Mouse (Mus musculus): ENCODE measurements around the gene Scly. TPM values are rescaled to one million over a fixed set of nuclear protein-coding genes. Genes with fewer than 3 reads are reported as not detected.

Scly gene
- total RNA-seq, 2 experiments from 2014 or later: 10.9 to 15.3 TPM

DNA sequence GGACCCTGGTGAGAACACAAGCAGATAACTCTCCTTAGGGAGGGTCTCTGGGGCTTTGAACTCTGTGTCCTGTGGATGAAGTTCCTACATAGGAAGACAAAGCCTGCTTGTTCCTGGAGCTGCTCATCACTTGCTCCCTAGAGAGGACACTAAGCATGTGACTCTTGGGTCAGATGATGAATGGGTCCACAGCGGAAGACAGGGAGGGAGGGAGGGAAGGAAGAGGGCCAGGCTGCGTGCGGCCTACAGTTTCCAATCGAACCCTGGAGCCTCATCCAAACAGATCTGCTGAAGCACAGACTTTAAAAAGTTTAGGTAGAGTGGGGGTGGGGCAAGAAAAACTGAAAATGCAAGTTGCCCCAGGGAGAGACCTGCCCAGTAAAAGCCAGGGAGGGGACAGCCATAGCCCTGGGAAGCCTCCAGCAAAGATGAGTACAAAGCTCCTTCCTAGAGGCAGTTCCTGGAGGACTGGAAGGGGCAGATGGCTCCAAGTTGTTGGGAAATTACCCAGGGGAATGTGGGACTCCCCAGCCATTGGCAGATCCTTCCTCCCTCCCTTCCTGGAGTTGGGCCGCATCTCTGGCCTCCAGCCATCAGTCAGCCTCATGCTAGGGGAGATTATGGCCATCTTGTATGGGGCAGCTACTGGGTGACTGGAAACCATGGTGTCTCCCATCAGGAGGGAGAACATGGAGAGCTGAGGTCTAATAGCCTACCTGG is 1.7 kb downstream of the Scly start:
- ATAC-seq (ENCODE audit: poor library complexity, severe bottlenecking): no peak

DNA sequence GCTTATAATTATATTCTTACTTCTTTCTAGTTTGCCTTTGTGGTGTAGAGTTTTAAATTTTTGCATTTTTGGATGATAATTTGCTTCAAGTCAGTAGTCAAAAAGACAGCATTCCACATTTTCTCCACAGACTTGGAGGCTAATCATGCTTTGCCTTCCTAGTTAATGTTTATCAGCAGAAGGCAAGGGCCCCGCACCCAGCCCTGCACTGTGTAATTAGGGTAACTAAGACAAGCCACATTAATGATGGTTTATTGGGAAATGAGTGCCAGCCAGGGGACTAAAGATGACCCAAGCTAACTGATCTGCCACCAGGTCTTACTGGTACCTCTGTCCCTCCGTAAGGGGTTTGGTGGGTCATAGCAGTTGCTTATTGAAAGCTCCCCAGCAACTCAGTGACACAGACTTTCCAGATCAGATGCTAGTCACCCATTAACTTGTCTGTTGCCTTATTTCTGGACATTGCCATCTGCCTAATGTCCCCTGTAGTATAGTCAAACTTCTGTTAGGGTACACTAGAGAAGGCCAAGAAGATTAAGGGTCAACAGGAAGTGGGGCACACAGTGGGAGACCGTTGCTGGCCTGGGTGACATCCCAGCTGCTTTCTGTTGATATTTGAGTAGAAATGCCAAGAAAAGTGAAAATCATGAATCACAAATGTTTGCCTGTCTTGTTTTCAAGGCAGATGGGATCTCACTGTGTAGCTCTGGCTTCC is 3.2 kb downstream of the Scly start:
- no peak for ATAC-seq (ENCODE audit: poor library complexity, severe bottlenecking)

DNA sequence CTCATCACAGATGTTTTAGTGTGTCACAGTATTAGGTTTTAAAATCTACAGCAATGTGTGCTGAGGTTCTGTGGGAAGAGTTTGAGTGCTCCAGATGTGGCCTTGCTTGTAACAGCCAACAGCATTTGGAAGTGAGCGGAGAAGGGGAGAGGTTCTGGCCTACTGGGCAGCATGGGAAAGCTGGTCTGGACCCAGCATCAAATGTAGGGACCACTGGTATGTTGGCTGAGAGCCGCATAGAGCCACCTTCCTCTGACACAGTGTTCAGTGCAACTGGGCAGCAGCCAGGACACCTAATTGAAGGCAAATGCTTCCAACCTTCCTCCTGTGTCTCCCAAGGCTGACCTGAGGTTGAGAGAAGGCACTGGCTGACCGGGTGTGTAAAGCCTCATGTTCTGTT is 3.9 kb downstream of the Scly start:
- no peak for ATAC-seq (ENCODE audit: poor library complexity, severe bottlenecking)

DNA sequence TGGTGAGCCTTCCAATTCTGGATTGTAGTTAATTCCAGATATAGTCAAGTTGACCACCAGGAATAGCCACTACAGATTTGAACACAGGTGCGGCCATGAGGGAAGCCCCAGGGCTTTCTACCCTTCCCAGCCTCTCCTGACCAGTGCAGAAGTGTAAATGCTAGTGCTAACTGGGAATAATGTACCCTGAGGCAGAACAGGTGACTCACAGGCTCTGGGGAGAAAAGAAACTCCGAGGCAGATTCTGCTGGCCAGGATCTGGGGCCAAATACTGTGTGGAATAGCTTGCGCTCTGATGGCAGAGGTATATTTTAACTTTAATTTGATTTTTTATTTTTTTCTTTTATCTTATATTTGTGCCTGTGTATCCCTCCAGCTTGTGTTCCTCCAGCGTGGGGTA is 6.5 kb downstream of the Scly start:
- no peak for ATAC-seq (ENCODE audit: poor library complexity, severe bottlenecking)

DNA sequence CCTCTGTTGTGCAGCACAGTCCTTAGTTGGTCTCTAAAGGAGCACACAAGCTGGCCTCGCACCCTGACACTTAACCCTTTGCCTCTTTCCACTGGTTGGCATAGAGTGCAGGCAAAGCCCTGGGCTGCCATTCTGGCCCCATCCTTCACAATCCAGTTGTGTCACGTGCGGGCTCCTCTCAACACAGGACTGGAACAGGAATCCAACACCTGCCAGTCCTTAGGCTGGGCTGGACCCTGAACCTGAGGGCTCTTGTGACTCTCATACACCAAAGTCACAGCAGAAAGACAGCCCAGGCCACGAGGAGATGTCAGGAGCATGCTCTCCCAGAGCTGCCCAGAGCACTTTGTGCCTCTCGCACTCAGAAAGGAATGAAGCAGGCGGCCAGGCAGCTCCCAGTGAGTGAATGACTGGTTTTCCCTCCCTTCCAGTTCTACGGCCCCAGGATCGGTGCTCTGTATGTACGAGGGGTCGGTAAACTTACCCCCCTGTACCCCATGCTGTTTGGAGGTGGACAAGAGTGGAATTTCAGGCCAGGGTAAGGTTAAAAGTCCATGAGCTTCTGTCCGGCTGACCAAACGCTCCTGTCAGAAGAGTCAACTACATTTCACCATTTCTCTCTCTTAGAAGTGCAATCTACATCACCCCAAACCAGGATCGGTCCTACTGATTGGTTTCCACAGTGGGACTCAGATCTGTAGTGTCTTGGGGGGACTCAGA is 11.4 kb downstream of the Scly start:
- ATAC-seq (ENCODE audit: poor library complexity, severe bottlenecking): no peak

DNA sequence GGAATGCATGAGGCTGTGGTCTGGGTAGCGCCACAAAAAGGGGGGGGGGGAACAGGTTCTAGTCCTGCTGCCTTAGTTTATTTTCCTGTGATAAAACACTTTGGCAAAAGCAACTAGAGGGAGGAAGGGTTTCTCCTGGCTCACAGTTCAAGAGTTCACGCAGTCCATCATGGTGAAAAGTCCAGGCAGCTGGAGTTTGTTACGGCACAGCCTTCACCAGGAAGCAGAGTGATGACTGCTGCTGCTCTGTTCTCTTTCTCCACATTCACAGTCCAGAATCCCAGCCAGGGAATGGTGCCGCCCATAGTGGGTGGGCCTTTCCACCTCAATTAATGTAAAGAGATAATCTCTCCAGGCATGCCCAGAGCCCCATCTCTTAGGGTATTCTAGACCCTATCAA is 14.1 kb downstream of the Scly start:
- no peak for ATAC-seq (ENCODE audit: poor library complexity, severe bottlenecking)

DNA sequence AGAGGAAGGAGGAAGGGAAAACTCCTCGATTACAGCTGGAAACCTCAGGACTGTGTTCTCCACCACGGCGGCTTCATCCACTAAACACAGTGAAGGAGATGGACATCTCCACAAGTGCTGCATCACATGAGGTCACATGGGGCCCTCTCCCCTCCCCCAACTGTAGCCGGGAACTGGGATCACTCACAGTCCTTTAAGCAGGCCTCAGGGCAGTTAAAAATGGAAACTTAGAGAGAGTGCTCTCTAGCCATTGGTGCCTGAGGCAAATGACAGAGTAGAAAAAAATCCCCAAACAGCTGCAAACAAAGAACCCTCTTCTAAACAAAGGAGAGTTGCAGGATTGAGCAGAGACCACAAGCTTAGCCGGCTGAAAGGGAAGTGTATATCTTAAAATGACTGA is 15.1 kb downstream of the Scly start:
- no peak for ATAC-seq (ENCODE audit: poor library complexity, severe bottlenecking)

DNA sequence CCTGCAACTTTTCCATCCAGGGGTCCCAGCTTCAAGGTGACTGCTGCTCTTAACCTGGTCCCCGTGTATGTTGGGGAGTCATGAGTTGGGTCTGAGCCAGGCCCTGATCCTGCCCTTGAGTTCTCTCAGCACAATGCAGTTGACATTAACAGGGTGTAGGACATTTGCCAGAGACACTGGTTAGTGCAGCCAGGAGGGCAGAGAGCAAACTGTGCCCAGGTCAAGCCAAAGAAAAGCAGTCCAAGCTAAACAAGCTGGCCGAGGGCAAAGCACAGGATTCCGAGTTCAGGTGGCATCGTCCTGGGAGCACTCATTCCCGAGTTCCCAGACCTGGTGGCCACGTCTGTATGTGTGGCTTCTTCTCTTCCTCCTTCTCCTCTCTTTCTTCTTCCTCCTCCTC is 19.5 kb downstream of the Scly start:
- no peak for ATAC-seq (ENCODE audit: poor library complexity, severe bottlenecking)

DNA sequence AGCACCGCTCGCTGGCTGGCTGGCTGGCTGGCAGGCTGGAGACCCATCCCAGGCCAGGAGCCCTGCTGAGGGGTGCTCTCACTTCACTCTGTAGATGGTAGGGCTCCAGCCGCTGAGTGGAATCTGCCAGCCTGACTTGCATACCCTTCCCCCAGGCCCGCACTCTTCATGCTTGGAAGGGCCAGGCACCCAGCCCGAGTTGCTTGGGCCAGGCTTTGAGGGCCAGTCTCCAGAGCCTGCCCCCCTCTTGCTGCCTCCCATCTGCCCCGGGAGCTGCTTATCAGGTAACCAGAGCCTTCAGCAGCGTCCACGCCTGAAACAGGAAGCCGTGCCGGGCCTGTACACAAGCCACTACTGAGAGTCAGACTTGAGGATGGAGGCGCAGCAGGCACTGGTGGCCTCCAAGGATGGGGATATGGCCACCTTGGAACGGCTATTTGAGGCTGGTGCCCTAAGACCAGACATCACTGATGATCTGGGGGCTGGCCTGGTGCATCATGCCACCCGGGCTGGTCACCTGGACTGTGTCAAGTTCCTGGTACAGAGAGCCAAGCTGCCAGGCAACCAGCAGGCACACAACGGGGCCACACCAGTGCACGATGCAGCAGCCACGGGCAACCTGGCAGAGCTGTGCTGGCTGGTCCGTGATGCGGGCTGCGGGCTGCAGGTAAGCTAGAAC is 23.8 kb downstream of the Scly start, which contains the start of gene Espnl:
TSS of gene Espnl (plus strand) at position 316 of the 679 bp plus-strand sequence.
- peak; percentile 33; the same call in 1 of the 2 replicates for ATAC-seq (ENCODE audit: poor library complexity, severe bottlenecking)

DNA sequence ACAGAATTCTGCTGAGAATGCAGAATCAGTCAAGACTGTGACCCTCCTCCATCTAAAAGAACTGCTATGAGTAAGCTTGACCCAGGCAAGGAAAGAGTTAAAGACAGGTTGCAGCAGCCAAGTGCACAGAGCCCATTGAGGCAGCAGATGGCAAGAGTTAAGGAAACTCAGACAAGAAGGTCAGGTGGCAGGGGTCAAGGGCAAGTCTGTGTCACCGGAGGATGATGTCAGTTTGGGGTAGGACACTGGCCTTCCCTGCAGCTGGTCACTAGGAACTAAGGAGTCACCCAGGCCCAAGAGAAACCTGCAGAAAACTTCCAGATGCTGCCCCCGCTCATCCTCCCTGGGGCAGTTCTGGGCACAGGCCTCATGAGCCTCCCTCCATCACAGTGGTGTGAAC is 26.5 kb downstream of the Scly start:
- ATAC-seq (ENCODE audit: poor library complexity, severe bottlenecking): no peak

DNA sequence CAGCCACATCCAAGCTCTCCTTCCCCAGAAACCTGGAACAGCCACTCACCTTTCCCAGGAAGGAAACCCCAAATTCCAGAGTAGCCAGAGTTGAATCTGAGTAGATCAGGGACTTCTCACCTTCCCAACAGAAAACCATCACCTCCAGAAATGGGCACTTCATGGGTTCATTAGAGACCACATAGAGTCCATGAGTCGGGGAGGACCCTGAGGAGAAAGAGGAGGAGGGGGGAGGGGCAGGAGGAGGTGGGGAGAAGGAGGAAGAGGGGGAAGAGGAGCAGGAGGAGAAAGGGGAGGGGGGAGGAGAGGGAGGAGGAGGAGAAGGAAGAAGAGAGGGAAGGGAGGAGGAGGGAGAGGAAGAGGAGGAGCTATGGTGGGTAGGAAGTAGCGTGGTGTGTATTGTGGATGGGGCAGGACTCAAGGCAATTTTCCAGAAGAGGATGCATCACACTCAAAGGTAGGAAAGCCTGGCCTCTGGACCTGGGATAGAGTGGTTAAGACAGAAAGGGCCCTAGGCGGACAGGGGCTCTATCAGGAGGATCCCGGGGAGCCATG is 27.4 kb downstream of the Scly start:
- no peak for ATAC-seq (ENCODE audit: poor library complexity, severe bottlenecking)

DNA sequence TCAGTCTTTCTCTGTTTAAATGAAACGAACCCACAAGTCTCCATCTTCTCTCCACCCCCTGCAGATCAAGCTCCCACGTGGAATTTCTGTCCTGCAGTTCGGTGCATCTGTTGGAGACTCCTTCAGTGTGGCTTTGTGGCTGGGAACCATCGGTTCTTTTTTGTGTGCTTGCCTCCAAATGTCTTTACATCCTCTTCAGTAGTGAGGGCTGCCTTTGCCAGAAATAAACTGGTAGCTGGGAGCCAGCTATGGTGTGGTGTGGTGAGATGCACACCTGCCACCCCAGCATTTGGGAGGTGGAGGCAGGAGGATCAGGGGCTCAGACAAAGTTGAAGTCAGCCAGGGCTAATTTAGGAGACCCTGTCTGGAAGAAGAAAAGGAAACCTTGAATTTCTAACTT is 34.0 kb downstream of the Scly start:
- ATAC-seq (ENCODE audit: poor library complexity, severe bottlenecking): no peak

DNA sequence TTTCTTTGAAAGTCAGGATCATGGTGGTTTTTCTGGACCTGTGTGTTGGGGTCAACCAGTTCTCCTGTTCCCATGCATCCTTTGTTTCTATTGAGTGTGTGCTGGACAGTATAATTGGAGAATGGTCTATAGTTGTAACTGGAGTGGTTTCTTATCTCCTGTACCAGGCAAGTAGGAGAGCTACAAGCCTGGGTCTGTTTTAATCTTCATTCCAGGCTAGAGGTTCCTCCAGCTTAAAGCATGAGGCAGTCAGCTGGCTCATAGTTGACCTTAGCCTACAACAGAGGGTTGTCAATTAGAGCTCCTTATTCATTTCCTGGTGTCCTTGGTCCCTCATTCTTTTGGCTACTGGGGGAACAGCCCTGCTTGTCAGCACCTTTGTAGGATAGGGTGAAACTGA is 35.4 kb downstream of the Scly start:
- no peak for ATAC-seq (ENCODE audit: poor library complexity, severe bottlenecking)

DNA sequence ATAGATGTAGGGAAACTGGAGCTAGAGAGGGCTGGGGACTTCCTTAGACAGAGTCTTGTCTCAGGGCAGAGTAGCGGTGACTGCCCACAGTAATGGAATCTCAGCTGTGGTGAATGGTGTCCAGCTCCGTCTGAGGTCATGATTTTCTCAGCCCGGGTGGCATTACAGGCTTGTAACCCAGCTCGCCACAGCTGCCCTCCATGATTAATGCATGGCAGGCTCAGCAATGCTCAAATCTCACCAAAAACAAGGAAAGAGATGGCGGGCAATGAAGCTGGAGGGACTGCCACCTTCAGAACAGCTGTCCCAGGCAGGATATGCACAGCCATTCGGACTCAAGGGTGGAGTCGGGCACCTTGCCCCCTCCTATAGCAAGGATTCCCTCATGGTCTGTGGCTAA is 39.2 kb downstream of the Scly start:
- no peak for ATAC-seq (ENCODE audit: poor library complexity, severe bottlenecking)

DNA sequence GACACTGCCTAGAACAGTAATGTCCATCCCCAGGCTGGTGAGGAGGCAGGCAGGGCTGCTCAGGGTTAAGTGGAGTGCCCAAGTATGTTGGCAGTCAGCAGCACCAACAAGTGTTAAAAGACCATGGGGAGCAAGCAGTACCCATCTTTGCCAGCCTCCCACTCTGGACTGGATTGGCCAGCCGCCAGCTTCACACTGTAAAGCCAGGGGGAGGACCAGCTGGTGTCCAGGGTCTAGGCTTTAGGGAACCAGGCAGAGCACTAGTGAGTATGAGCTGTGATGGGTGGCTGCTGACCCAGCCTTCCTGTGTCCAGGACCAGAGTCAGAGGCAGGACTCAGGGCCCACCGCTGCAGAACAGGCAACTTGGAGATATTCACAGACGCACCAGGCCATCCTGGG is 45.9 kb downstream of the Scly start:
- no peak for ATAC-seq (ENCODE audit: poor library complexity, severe bottlenecking)

DNA sequence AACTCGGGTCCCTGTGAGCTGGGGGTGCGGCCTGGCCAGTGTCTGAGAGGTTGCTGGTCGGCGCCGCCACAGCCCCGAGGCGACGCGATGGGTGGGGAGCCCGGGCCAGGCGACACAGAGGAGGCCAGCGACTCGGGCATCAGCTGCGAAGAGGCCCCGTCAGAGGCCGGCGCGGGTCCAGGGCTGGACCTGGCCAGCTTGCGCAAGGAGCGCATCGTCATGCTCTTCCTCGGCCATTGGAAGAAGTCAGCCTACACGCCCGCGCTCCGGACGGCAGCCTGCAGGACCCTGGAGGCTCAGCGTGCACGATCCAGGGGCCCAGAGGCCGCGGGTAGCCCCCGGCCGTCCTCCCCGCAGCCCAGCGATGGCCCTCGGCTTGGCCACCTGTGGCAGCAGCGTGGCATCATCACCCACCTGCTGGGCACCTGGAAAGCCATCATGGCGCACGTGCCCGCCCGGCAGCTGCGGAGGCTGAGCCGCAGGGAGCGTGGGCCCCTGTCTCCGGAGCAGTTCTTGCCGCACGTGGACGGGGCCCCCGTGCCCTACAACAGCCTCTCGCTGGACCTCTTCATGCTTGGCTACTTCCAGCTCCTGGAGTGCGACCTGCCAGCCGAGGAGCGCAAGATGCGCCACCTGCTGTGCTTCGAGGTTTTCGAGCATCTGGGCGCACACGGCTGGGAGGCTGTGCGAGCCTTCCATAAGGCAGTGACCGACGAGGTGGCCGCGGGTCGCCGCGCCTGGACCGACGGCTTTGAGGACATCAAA is 47.0 kb downstream of the Scly start:
- no peak for ATAC-seq (ENCODE audit: poor library complexity, severe bottlenecking)

DNA sequence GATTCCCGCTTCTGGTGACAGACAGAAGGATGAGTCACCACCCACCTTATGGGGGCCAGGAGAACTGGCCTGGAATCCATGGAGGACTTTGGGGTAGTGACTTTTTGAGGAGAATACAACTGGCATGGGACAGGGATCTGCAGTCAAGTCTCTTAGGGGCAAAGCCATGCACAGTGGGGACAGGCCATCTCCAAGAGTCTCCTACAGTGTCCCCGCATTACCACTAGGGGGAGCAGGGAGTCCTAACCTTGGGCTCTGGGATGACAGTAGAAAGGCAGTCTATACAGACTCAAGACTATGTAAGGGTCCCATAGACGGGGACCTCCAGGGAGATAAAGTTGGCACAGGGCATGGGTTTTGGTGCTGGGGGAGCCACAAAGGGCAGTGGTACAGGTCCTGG is 48.8 kb downstream of the Scly start:
- peak; percentile 77 for ATAC-seq (ENCODE audit: poor library complexity, severe bottlenecking)

DNA sequence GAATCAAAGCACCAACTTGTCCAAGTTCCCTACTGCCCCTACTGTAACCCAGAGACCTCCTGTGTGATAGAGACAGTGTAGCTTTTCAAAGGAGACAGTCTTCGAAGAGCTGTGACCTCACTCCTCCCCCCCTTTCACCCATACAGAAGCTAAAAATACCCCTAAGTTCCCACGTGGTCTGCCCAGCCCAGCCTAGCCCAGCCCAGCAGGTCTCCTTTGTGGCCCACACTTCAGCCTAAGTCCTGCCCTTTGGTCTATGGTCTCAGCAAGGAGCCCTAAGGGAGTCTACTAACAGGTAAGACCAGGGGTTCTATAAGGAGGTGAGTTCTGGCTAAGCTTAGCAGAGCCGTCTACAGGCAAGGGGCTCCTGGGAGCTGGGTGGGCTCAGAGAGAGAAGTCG is 52.7 kb downstream of the Scly start, which contains the start of gene Klhl30:
TSS of gene Klhl30 (plus strand) at position 176 of the 400 bp plus-strand sequence.
- ATAC-seq (ENCODE audit: poor library complexity, severe bottlenecking): no peak

DNA sequence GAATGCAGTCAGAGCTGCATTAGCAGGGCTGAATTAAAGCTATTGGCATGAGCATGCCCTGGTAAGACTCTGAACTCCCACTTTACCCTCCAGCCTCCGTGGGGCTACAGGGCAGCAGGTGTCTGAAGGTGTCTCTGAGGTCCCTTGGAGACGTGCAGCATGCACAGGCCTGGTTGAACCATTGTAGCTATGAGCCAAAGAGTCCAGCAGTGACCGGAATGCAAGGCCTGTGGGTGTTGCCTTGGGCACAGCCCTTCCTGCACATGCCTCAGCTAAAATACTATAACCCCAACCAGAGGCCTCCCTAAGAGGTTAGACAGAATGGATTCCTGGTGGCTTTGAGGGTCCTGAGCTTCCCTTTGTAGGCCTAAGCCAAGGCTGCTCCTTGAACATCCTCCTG is 53.1 kb downstream of the Scly start:
- ATAC-seq (ENCODE audit: poor library complexity, severe bottlenecking): no peak

DNA sequence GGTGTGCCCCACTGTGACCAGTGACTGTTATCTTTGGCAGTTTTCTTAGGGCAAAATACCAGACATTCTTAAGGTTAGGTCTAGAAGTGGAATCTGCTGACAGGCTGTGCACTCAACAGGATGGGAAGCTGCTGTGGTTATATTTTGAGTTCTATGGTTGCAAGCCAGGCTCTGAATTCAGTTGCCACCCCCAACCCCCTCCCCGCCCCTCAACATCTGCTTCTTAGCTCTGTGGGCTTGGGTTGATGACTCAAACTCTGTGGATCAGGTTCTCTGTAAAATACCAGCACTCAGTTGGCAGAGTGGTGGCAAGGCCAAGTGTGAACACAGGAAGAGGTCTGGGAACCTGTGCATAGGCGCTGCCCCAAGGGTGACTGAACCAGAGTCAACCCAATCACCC is 54.1 kb downstream of the Scly start:
- ATAC-seq (ENCODE audit: poor library complexity, severe bottlenecking): no peak
